Mouse (Mus musculus) forebrain, postnatal 0 days (tissue): ENCODE measurements around the gene Gm10401. TPM values are rescaled to one million over a fixed set of nuclear protein-coding genes. Genes with fewer than 3 reads are reported as not detected.
A peak's percentile ranks its signal among the peaks of the same experiment; 100 is the strongest.

ENCODE experiments used
- ATAC-seq: fragments of 200-750 bp; cut with Nextera tagmentation; 2 replicates; pipeline ENCODE4 v1.8.0; 2017; ENCODE audit warnings: mild to moderate bottlenecking, moderate library complexity
- DNase-seq: peaks from one replicate; pipeline ENCODE4 v3.0.0-alpha.2; 2015
- H3K27ac ChIP-seq: fragments of 300-500 bp; sonication (generic); 2 replicates; pipeline ENCODE4 v1.5.1; 2014; ENCODE audit warnings: low read depth, mild to moderate bottlenecking, antibody characterized with exemption, low read length, moderate library complexity, mixed read lengths
- H3K27me3 ChIP-seq: fragments of 300-500 bp; sonication (generic); 2 replicates; pipeline ENCODE4 v1.6.1; 2014; ENCODE audit warnings: mild to moderate bottlenecking, low read length, mixed read lengths; ENCODE audit not compliant: insufficient read depth
- H3K36me3 ChIP-seq: fragments of 300-500 bp; sonication (generic); 2 replicates; pipeline ENCODE4 v1.6.1; 2014; ENCODE audit warnings: mild to moderate bottlenecking, moderate library complexity; ENCODE audit not compliant: insufficient read depth
- H3K4me1 ChIP-seq: fragments of 300-500 bp; sonication (generic); 2 replicates; pipeline ENCODE4 v1.6.1; 2014; ENCODE audit warnings: antibody characterized with exemption; ENCODE audit not compliant: insufficient read depth
- H3K4me2 ChIP-seq: fragments of 300-500 bp; sonication (generic); 2 replicates; pipeline ENCODE4 v1.6.1; 2014; ENCODE audit warnings: low read depth, mild to moderate bottlenecking, moderate library complexity
- H3K4me3 ChIP-seq: fragments of 300-500 bp; sonication (generic); 2 replicates; pipeline ENCODE4 v1.5.1; 2014; ENCODE audit warnings: low read depth, low read length, mixed read lengths
- H3K9ac ChIP-seq: fragments of 300-500 bp; sonication (generic); 2 replicates; pipeline ENCODE4 v1.6.1; 2014; ENCODE audit warnings: mild to moderate bottlenecking
- H3K9me3 ChIP-seq: fragments of 300-500 bp; sonication (generic); 2 replicates; pipeline ENCODE4 v1.6.1; 2016; ENCODE audit warnings: low read length
- CTCF ChIP-seq: sonication (generic); IDR thresholded peaks from 2 replicates; pipeline ENCODE4 v1.5.1; 2016; ENCODE audit warnings: antibody characterized with exemption, control low read depth, low read depth
- WGBS: fragments of 180-500 bp; shearing (Covaris S2); extraction: QIAGEN DNeasy Blood & Tissue Kit; methylation state at CpG from one replicate; pipeline ENCODE4 v1.1.7; 2014; 5-methylcytosine and 5-hydroxymethylcytosine counted together
- polyA plus RNA-seq: library from polyadenylated mRNA; unstranded; fragments of >200 nt; fragmentation: Nextera tagmentation; extraction: Ambion mirVana; gene quantifications from 2 replicates; pipeline ENCODE4 v1.2.1, GENCODE M21; 2015
- total RNA-seq: library from RNA; depleted of rRNA; stranded (reverse); fragments of >200 nt; gene quantifications from 2 replicates; pipeline ENCODE4 v1.2.3, GENCODE M21; 2014

The Gm10401 gene
- total and polyA plus RNA-seq, 2 experiments from 2014 or later: 44.0 TPM; not detected in 1

GRCm38 (mm10) chr5:115142166-115142697 is 44.1 kb upstream of the Gm10401 start:
- Histone ChIP-seq H3K4me3 (no peak overlapping the region), H3K27ac (no peak overlapping the region), H3K4me2 (no peak overlapping the region), H3K4me1 (no peaks in the 10 kb centered on the region), H3K9me3 (no peaks in the 10 kb centered on the region), H3K9ac (no peak overlapping the region), H3K36me3 (peaks cover 15% of the 10 kb centered on the region; the same call in 1 of the 2 replicates), H3K27me3 (no peaks in the 10 kb centered on the region)
- DNase-seq (no peak), ATAC-seq (no peak)
- no peak for TF ChIP-seq CTCF
- WGBS: 89% methylated on average over 9 of the region's 9 CpGs

- no peak for ATAC-seq
These were observed 42.6 kb upstream of the Gm10401 start for GRCm38 (mm10) chr5:115140726-115141125.

GRCm38 (mm10) chr5:115139124-115139523 is 41.0 kb upstream of the Gm10401 start:
- peaks cover 1% of the 10 kb centered on the region; the same call in 1 of the 2 replicates for H3K4me1 ChIP-seq
- DNase-seq (no peak), ATAC-seq (no peak)
- no peaks in the 10 kb centered on the region for H3K9me3 ChIP-seq
- 69% methylated on average over 4 of the region's 4 CpGs for WGBS
- H3K4me3 ChIP-seq: no peak overlapping the region
- H3K36me3 ChIP-seq: no peaks in the 10 kb centered on the region
- H3K27ac ChIP-seq: no peak overlapping the region
- TF ChIP-seq CTCF: no peak
- no peak overlapping the region for H3K4me2 ChIP-seq
- no peak overlapping the region for H3K9ac ChIP-seq
- H3K27me3 ChIP-seq: no peaks in the 10 kb centered on the region

More at GRCm38 (mm10) chr5:115140726-115141125, 42.6 kb upstream of the Gm10401 start:
- Histone ChIP-seq H3K36me3 (0 out of 2 replicates have a peak, but pooled peaks cover 2% of the 10 kb centered on the region), H3K27me3 (no peaks in the 10 kb centered on the region), H3K4me2 (no peak overlapping the region), H3K4me1 (no peaks in the 10 kb centered on the region), H3K9ac (no peak overlapping the region), H3K27ac (no peak overlapping the region), H3K9me3 (no peaks in the 10 kb centered on the region), H3K4me3 (no peak overlapping the region)
- TF ChIP-seq CTCF: no peak
- no peak for DNase-seq
- WGBS: 78% methylated on average over 3 of the region's 3 CpGs

GRCm38 (mm10) chr5:115134234-115135165 is 36.4 kb upstream of the Gm10401 start, which contains the start of gene Unc119b:
Unc119b (minus strand) TSS chr5:115134975.
- Histone ChIP-seq H3K27me3 (no peaks in the 10 kb centered on the region), H3K27ac (peak within 1 kb of the TSS; percentile 62), H3K36me3 (peaks cover 5% of the 10 kb centered on the region), H3K4me1 (peaks cover 13% of the 10 kb centered on the region; the same call in 1 of the 2 replicates), H3K9ac (peak within 1 kb of the TSS; percentile 80), H3K4me2 (peak within 1 kb of the TSS; percentile 91), H3K4me3 (peak within 1 kb of the TSS; percentile 90), H3K9me3 (no peaks in the 10 kb centered on the region)
- no peak for TF ChIP-seq CTCF
- ATAC-seq: peak; percentile 97
- DNase-seq: peak; percentile 87
- WGBS: under 1% methylated on average over 57 of the region's 81 CpGs

- no peaks in the 10 kb centered on the region for H3K27me3 ChIP-seq
- TF ChIP-seq CTCF: no peak
- H3K27ac ChIP-seq: no peak overlapping the region
- peak overlapping the region; percentile 90 for H3K4me3 ChIP-seq
- no peaks in the 10 kb centered on the region for H3K9me3 ChIP-seq
- H3K4me2 ChIP-seq: peak overlapping the region; percentile 91
- peak overlapping the region; percentile 80; the same call in 1 of the 2 replicates for H3K9ac ChIP-seq
- ATAC-seq: no peak
- 57% methylated on average over 6 of the region's 6 CpGs for WGBS
- H3K36me3 ChIP-seq: peaks cover 13% of the 10 kb centered on the region
- no peak for DNase-seq
- peaks cover 13% of the 10 kb centered on the region; the same call in 1 of the 2 replicates for H3K4me1 ChIP-seq
These were observed 35.4 kb upstream of the Gm10401 start for GRCm38 (mm10) chr5:115133358-115134066.

- Histone ChIP-seq H3K4me3 (no peak overlapping the region), H3K4me1 (peaks cover 13% of the 10 kb centered on the region; the same call in 1 of the 2 replicates), H3K27me3 (no peaks in the 10 kb centered on the region), H3K27ac (no peak overlapping the region), H3K9me3 (no peaks in the 10 kb centered on the region), H3K4me2 (no peak overlapping the region), H3K9ac (no peak overlapping the region), H3K36me3 (peaks cover 24% of the 10 kb centered on the region)
- ATAC-seq (no peak), DNase-seq (no peak)
- no peak for TF ChIP-seq CTCF
- 90% methylated on average over 8 of the region's 8 CpGs for WGBS
These were observed 34.4 kb upstream of the Gm10401 start for GRCm38 (mm10) chr5:115132465-115132864.
